In the genomic region with DNA sequence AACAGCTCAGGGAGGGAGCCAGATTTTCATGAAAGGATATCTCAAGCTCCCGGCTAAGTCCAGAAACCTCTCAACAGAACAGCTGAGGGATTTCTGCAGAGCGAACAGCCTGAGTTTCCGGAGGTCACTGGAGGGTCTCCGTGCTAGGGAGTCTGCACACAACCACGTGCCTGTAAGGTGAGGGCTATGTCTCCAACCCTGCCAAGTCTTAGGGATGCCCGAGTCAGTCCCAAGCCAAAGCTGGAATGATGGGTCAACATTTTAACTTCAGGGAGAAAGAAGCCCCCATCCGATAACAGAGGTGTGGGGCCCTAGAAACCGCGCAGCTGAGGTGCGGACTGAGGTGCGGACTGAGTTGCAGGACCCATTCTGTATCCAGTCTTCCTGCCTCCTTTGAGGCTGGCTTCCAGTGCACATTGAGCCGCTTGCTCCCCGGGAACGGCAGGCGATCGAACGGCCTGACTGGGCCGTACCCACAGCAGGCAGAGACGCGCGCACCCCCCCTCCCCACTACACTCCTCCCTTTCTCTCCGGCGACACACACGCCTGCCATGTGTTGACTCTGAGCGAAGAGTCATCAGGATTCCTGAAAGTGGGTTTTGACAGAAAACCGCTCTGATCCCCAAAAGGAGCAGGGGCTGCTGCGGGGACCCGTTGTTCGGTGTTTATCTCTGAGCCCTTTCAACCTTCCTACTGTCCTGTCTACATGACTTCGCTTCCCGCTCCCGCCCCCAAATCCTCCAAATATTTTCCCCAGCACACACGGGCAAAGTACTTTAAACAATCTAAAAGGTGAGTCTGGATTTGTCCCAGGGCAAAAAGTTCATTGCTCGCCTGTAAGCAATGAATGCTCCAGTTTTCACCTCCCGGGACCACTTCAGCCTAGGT, we compare ENCODE assay signal across 9 mouse cellular contexts. TPM values are rescaled to one million over a fixed set of nuclear protein-coding genes. Genes with fewer than 3 reads are reported as not detected.
DNase-seq lines count a peak whose midpoint lies in the region; ATAC-seq and TF ChIP-seq lines count a peak whose summit lies in the region.
"Had no signal": no experiment of that assay in that cellular context is flagged by ENCODE, and none has a peak within 500 bp of the region (broad histone marks: within the 10 kb centered on the region; RNA-seq: fewer than 3 reads in every experiment).

No protein-coding gene starts in this region.

- peaks cover 13% of the 10 kb centered on the region for H3K4me1 ChIP-seq in forebrain, embryonic 13.5 days
- H3K4me1 ChIP-seq in intestine, postnatal 0 days (replicated peaks; ENCODE audit: control insufficient read depth, insufficient read depth, low read length), result no peaks in the 10 kb centered on the region

- no peak for ATAC-seq in forebrain, embryonic 13.5 days
- ATAC-seq in intestine, postnatal 0 days, result no peak
- ATAC-seq: Patski had no signal

- H3K4me2 ChIP-seq in forebrain, embryonic 13.5 days, result peak overlapping the region; percentile 72
- peak overlapping the region; percentile 79 for H3K4me2 ChIP-seq in intestine, postnatal 0 days (replicated peaks; ENCODE audit: low read depth)

- H3K36me3 ChIP-seq in forebrain, embryonic 13.5 days (ENCODE audit: poor library complexity, severe bottlenecking), result no peaks in the 10 kb centered on the region
- H3K36me3 ChIP-seq in intestine, postnatal 0 days (ENCODE audit: control insufficient read depth, insufficient read depth), result no peaks in the 10 kb centered on the region

- peaks cover 66% of the 10 kb centered on the region for H3K27me3 ChIP-seq in forebrain, embryonic 13.5 days
- no peaks in the 10 kb centered on the region; the same call in 1 of the 2 replicates for H3K27me3 ChIP-seq in intestine, postnatal 0 days (replicated peaks; ENCODE audit: control insufficient read depth, insufficient read depth, low read length)

- H3K9me3 ChIP-seq in forebrain, embryonic 13.5 days (replicated peaks), result no peaks in the 10 kb centered on the region
- no peaks in the 10 kb centered on the region for H3K9me3 ChIP-seq in intestine, postnatal 0 days (ENCODE audit: control insufficient read depth)

- TF ChIP-seq CTCF in intestine, postnatal 0 days (IDR thresholded peaks at IDR 0.05; ENCODE audit: low read depth), result no peak

- H3K9ac ChIP-seq in forebrain, embryonic 13.5 days, result peak overlapping the region; percentile 66
- no peak overlapping the region for H3K9ac ChIP-seq in intestine, postnatal 0 days (ENCODE audit: low read depth, low read length)

- intact Hi-C loops in left cerebral cortex, postnatal 25 days (cut with DNase I), result loop anchor here (1.0 to 2.0 kb wide), 2 partner anchors 76 to 124 kb away; no protein-coding TSS in a partner anchor

- WGBS in forebrain, embryonic 13.5 days, result 20% methylated on average over 33 of the region's 35 CpGs
- WGBS in intestine, postnatal 0 days, result 29% methylated on average over 35 of the region's 35 CpGs

- peak overlapping the region; percentile 54 for H3K4me3 ChIP-seq in forebrain, embryonic 13.5 days
- peak overlapping the region; percentile 50 for H3K4me3 ChIP-seq in intestine, postnatal 0 days (ENCODE audit: low read depth, low read length)

- H3K27ac ChIP-seq in forebrain, embryonic 13.5 days, result no peak overlapping the region
- H3K27ac ChIP-seq in intestine, postnatal 0 days (ENCODE audit: low read depth, low read length), result no peak overlapping the region

- peak; percentile 92 for DNase-seq in heart, adult 11 months
- DNase-seq in heart, adult 9 months (ENCODE audit: low spot score in 2 of 2), result no peak
- peak; percentile 51 for DNase-seq in adrenal gland, postnatal 14 days
- DNase-seq in lung, postnatal 10 days, result peak; percentile 25
- peak; percentile 43 for DNase-seq in testis, postnatal 10 days (ENCODE audit: low spot score)
- no peak for DNase-seq in left cerebral cortex, postnatal 25 days (ENCODE audit: low spot score in 2 of 2)

RNA-seq across cellular contexts. Expression of a gene that starts 1.2 kb away (rescaled TPM):
- total RNA-seq in adrenal gland, postnatal 14 days (2021), result 34.7 and 54.2 TPM in 2 replicates
- 14.4 and 16.8 TPM in 2 replicates for polyA plus RNA-seq in forebrain, embryonic 13.5 days (2015; fragmentation: Nextera tagmentation; extraction: Ambion mirVana)
- polyA plus RNA-seq in intestine, postnatal 0 days (2015; fragmentation: Nextera tagmentation; extraction: Ambion mirVana), result 4.8 and 5.9 TPM in 2 replicates
- 10 to 100 TPM; 38.6 to 47.3 TPM for total RNA-seq in left cerebral cortex, postnatal 25 days (2021)

Comparison
In these comparisons a context has a peak if more than half of its experiments do, and no peak if none do; other contexts are left out.
1. DNase-seq: peak in heart, adult 11 months (single experiment), adrenal gland, postnatal 14 days (single experiment), lung, postnatal 10 days (single experiment) and testis, postnatal 10 days (single experiment); none in heart, adult 9 months (0 of 2) and left cerebral cortex, postnatal 25 days (0 of 2).